Mouse (Mus musculus) midbrain, embryonic 15.5 days (tissue): ENCODE data around the gene C1ra. TPM values are rescaled to one million over a fixed set of nuclear protein-coding genes. Genes with fewer than 3 reads are reported as not detected.
"Not testable (repeated sequence)": the region's sequence is repeated elsewhere in the genome, so short reads cannot be mapped to it uniquely, and the experiment has no call there.

Experiments
- ATAC-seq: fragments of 200-750 bp; cut with Nextera tagmentation; replicated peaks from 2 replicates; pipeline ENCODE4 v1.8.0; 2017; ENCODE audit warnings: moderate TSS enrichment
- H3K27ac ChIP-seq: fragments of 300-500 bp; sonication (generic); 2 replicates; pipeline ENCODE4 v1.5.1; 2015; ENCODE audit warnings: mild to moderate bottlenecking, inconsistent platforms
- H3K27me3 ChIP-seq: fragments of 300-500 bp; sonication (generic); replicated peaks from 2 replicates; pipeline ENCODE4 v1.6.1; 2015; ENCODE audit warnings: inconsistent platforms
- H3K36me3 ChIP-seq: fragments of 300-500 bp; sonication (generic); replicated peaks from 2 replicates; pipeline ENCODE4 v1.6.1; 2015; ENCODE audit warnings: inconsistent platforms
- H3K4me1 ChIP-seq: fragments of 300-500 bp; sonication (generic); 2 replicates; pipeline ENCODE4 v1.6.1; 2015; ENCODE audit warnings: inconsistent platforms
- H3K4me2 ChIP-seq: fragments of 300-500 bp; sonication (generic); 2 replicates; pipeline ENCODE4 v1.6.1; 2015; ENCODE audit warnings: inconsistent platforms, mild to moderate bottlenecking, moderate library complexity
- H3K4me3 ChIP-seq: fragments of 300-500 bp; sonication (generic); 2 replicates; pipeline ENCODE4 v1.5.1; 2015; ENCODE audit warnings: mild to moderate bottlenecking, inconsistent platforms
- H3K9ac ChIP-seq: fragments of 300-500 bp; sonication (generic); 2 replicates; pipeline ENCODE4 v1.6.1; 2015; ENCODE audit warnings: mild to moderate bottlenecking, inconsistent platforms
- H3K9me3 ChIP-seq: fragments of 300-500 bp; sonication (generic); 2 replicates; pipeline ENCODE4 v1.6.1; 2016; ENCODE audit warnings: inconsistent platforms
- WGBS: fragments of 180-500 bp; shearing (Covaris S2); methylation state at CpG from one replicate; pipeline ENCODE4 v1.1.7; 2015; ENCODE audit warnings: mixed read lengths; 5-methylcytosine and 5-hydroxymethylcytosine counted together
- polyA plus RNA-seq: library from polyadenylated mRNA; unstranded; fragments of >200 nt; fragmentation: Nextera tagmentation; extraction: Ambion mirVana; gene quantifications from 2 replicates; pipeline ENCODE4 v1.2.1, GENCODE M21; 2015

Gene C1ra
- polyA plus RNA-seq, 1 experiment from 2014 or later = 0.28 TPM

GRCm38 (mm10) chr6:124491427-124491826, 20.8 kb upstream of the C1ra start:
- WGBS = 82% methylated on average over 6 of the region's 6 CpGs
- no peaks in the 10 kb centered on the region for H3K4me1 ChIP-seq
- H3K9me3 ChIP-seq = no peaks in the 10 kb centered on the region
- H3K9ac ChIP-seq = no peak overlapping the region
- ATAC-seq = no peak
- H3K4me2 ChIP-seq = no peak overlapping the region
- H3K27ac ChIP-seq = no peak overlapping the region
- no peak overlapping the region for H3K4me3 ChIP-seq
- H3K36me3 ChIP-seq = no peaks in the 10 kb centered on the region
- H3K27me3 ChIP-seq = no peaks in the 10 kb centered on the region

- no peak within 1 kb of the TSS for H3K4me3 ChIP-seq
- no peaks in the 10 kb centered on the region for H3K9me3 ChIP-seq
- ATAC-seq = peak; percentile 66
- 44% methylated on average over 4 of the region's 4 CpGs for WGBS
- H3K36me3 ChIP-seq = no peaks in the 10 kb centered on the region
- H3K9ac ChIP-seq = no peak within 1 kb of the TSS
- H3K27me3 ChIP-seq = no peaks in the 10 kb centered on the region
- H3K27ac ChIP-seq = no peak within 1 kb of the TSS
- H3K4me1 ChIP-seq = no peaks in the 10 kb centered on the region
- H3K4me2 ChIP-seq = no peak within 1 kb of the TSS
Observed at GRCm38 (mm10) chr6:124492842-124493561, 19.2 kb upstream of the C1ra start, which contains the start of gene C1rl. Gene C1rl (plus strand): TSS chr6:124493113.

- Histone ChIP-seq H3K27ac (no peak overlapping the region), H3K9me3 (no peaks in the 10 kb centered on the region), H3K27me3 (no peaks in the 10 kb centered on the region), H3K36me3 (no peaks in the 10 kb centered on the region), H3K4me2 (no peak overlapping the region), H3K4me1 (no peaks in the 10 kb centered on the region), H3K9ac (no peak overlapping the region), H3K4me3 (no peak overlapping the region)
- 83% methylated on average over 5 of the region's 5 CpGs for WGBS
- no peak for ATAC-seq
Observed at GRCm38 (mm10) chr6:124493886-124494285, 18.3 kb upstream of the C1ra start.

GRCm38 (mm10) chr6:124496054-124496453, 16.2 kb upstream of the C1ra start:
- no peak overlapping the region for H3K9ac ChIP-seq
- H3K9me3 ChIP-seq = no peaks in the 10 kb centered on the region
- H3K4me2 ChIP-seq = no peak overlapping the region
- H3K4me1 ChIP-seq = no peaks in the 10 kb centered on the region
- no peak for ATAC-seq
- H3K27ac ChIP-seq = no peak overlapping the region
- WGBS = 94% methylated on average over 5 of the region's 5 CpGs
- H3K27me3 ChIP-seq = no peaks in the 10 kb centered on the region
- no peak overlapping the region for H3K4me3 ChIP-seq
- H3K36me3 ChIP-seq = no peaks in the 10 kb centered on the region

- Histone ChIP-seq H3K36me3 (no peaks in the 10 kb centered on the region), H3K9me3 (no peaks in the 10 kb centered on the region)
- ATAC-seq = no peak
Observed at GRCm38 (mm10) chr6:124499914-124500566, 12.2 kb upstream of the C1ra start.

GRCm38 (mm10) chr6:124501473-124501872, 10.7 kb upstream of the C1ra start:
- WGBS = 83% methylated on average over 4 of the region's 4 CpGs
- Histone ChIP-seq H3K4me1 (no peaks in the 10 kb centered on the region), H3K36me3 (no peaks in the 10 kb centered on the region), H3K27me3 (no peaks in the 10 kb centered on the region), H3K9ac (no peak overlapping the region), H3K4me3 (no peak overlapping the region), H3K27ac (no peak overlapping the region), H3K4me2 (no peak overlapping the region), H3K9me3 (no peaks in the 10 kb centered on the region)
- no peak for ATAC-seq

More at GRCm38 (mm10) chr6:124499914-124500566, 12.2 kb upstream of the C1ra start:
- WGBS = 40% methylated on average over 10 of the region's 10 CpGs
- Histone ChIP-seq H3K27me3 (no peaks in the 10 kb centered on the region), H3K4me3 (no peak overlapping the region), H3K9ac (no peak overlapping the region), H3K27ac (no peak overlapping the region), H3K4me1 (no peaks in the 10 kb centered on the region), H3K4me2 (no peak overlapping the region)

- 92% methylated on average over 5 of the region's 5 CpGs for WGBS
- H3K27ac ChIP-seq = no peak overlapping the region
- no peaks in the 10 kb centered on the region for H3K9me3 ChIP-seq
- H3K4me3 ChIP-seq = no peak overlapping the region
- no peak overlapping the region for H3K9ac ChIP-seq
- no peaks in the 10 kb centered on the region for H3K36me3 ChIP-seq
- no peak overlapping the region for H3K4me2 ChIP-seq
- no peak for ATAC-seq
- H3K4me1 ChIP-seq = no peaks in the 10 kb centered on the region
- no peaks in the 10 kb centered on the region for H3K27me3 ChIP-seq
Observed at GRCm38 (mm10) chr6:124502021-124502420, 10.2 kb upstream of the C1ra start.

- Histone ChIP-seq H3K36me3 (no peaks in the 10 kb centered on the region), H3K9me3 (no peaks in the 10 kb centered on the region), H3K4me1 (no peaks in the 10 kb centered on the region), H3K4me2 (no peak overlapping the region), H3K27me3 (no peaks in the 10 kb centered on the region), H3K27ac (no peak overlapping the region), H3K9ac (no peak overlapping the region), H3K4me3 (no peak overlapping the region)
- no peak for ATAC-seq
- WGBS = 87% methylated on average over 4 of the region's 4 CpGs
Observed at GRCm38 (mm10) chr6:124505028-124505427, 7.2 kb upstream of the C1ra start.

- Histone ChIP-seq H3K4me1 (no peaks in the 10 kb centered on the region), H3K9ac (no peak overlapping the region), H3K4me2 (no peak overlapping the region), H3K36me3 (no peaks in the 10 kb centered on the region), H3K27ac (no peak overlapping the region), H3K9me3 (no peaks in the 10 kb centered on the region), H3K27me3 (no peaks in the 10 kb centered on the region), H3K4me3 (no peak overlapping the region)
- WGBS = 83% methylated on average over 6 of the region's 6 CpGs
- ATAC-seq = no peak
Observed at GRCm38 (mm10) chr6:124506991-124507390, 5.2 kb upstream of the C1ra start.

- ATAC-seq = no peak
- 81% methylated on average over 10 of the region's 10 CpGs for WGBS
- no peak overlapping the region for H3K9ac ChIP-seq
- H3K27ac ChIP-seq = no peak overlapping the region
- no peaks in the 10 kb centered on the region for H3K36me3 ChIP-seq
- H3K4me1 ChIP-seq = no peaks in the 10 kb centered on the region
- H3K4me2 ChIP-seq = no peak overlapping the region
- H3K9me3 ChIP-seq = no peaks in the 10 kb centered on the region
- H3K27me3 ChIP-seq = no peaks in the 10 kb centered on the region
- H3K4me3 ChIP-seq = no peak overlapping the region
Observed at GRCm38 (mm10) chr6:124508292-124508691, 3.9 kb upstream of the C1ra start.

- H3K4me3 ChIP-seq, H3K36me3 ChIP-seq, H3K9me3 ChIP-seq, H3K4me2 ChIP-seq, H3K27me3 ChIP-seq, H3K9ac ChIP-seq, H3K4me1 ChIP-seq, H3K27ac ChIP-seq, ATAC-seq: not testable (repeated sequence)
- WGBS = 83% methylated on average over 5 of the region's 5 CpGs
Observed at GRCm38 (mm10) chr6:124509192-124509591, 3.0 kb upstream of the C1ra start.

- no peak overlapping the region for H3K4me2 ChIP-seq
- ATAC-seq = no peak
- no peak overlapping the region for H3K9ac ChIP-seq
- H3K36me3 ChIP-seq = no peaks in the 10 kb centered on the region
- no peaks in the 10 kb centered on the region for H3K27me3 ChIP-seq
- no peaks in the 10 kb centered on the region for H3K9me3 ChIP-seq
- H3K27ac ChIP-seq = no peak overlapping the region
- no peak overlapping the region for H3K4me3 ChIP-seq
- 66% methylated on average over 6 of the region's 6 CpGs for WGBS
- H3K4me1 ChIP-seq = no peaks in the 10 kb centered on the region
Observed at GRCm38 (mm10) chr6:124511936-124512335, 269 bp upstream of the C1ra start.

- 96% methylated on average over 4 of the region's 4 CpGs for WGBS
- not testable (repeated sequence) for H3K4me1 ChIP-seq, H3K27ac ChIP-seq, H3K36me3 ChIP-seq, H3K27me3 ChIP-seq, ATAC-seq, H3K4me3 ChIP-seq, H3K4me2 ChIP-seq, H3K9me3 ChIP-seq, H3K9ac ChIP-seq
Observed at GRCm38 (mm10) chr6:124517733-124518132, 5.5 kb downstream of the C1ra start.
